Mouse (Mus musculus) G1E-ER4 (cell line): Measurements from ENCODE around the gene Tenm2. TPM values are rescaled to one million over a fixed set of nuclear protein-coding genes. Genes with fewer than 3 reads are reported as not detected.

ENCODE experiments used
- GATA1 ChIP-seq: IDR thresholded peaks from one replicate; pipeline ENCODE4 v1.8.0; 2012; ENCODE audit warnings: low read length, inconsistent platforms
- polyA plus RNA-seq: library from polyadenylated mRNA; stranded (reverse); fragments of >175 nt; gene quantifications from 2 replicates; pipeline ENCODE4 v1.2.3, GENCODE M21; 2012

Gene Tenm2
- polyA plus RNA-seq, 1 experiment = not detected

DNA sequence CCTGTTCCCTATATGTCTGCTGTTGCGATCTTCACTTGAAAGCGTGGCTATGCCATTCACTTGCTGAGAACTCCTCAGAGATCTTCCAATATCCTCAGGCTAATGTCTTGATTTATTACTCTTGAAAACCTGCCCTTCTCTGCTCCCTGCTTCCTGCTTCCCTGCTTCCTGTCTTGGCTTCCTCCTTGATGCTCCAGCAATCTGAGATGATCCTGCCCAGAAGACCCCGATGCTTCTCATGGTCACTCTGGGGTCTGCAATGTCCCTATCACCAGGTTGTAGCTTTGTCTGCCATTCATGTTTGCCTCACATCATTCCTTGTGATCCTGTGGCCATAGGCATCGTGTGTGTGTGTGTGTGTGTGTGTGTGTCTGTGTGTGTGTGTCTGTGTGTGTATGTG is 697.6 kb downstream of the Tenm2 start:
- no peak for TF ChIP-seq GATA1

DNA sequence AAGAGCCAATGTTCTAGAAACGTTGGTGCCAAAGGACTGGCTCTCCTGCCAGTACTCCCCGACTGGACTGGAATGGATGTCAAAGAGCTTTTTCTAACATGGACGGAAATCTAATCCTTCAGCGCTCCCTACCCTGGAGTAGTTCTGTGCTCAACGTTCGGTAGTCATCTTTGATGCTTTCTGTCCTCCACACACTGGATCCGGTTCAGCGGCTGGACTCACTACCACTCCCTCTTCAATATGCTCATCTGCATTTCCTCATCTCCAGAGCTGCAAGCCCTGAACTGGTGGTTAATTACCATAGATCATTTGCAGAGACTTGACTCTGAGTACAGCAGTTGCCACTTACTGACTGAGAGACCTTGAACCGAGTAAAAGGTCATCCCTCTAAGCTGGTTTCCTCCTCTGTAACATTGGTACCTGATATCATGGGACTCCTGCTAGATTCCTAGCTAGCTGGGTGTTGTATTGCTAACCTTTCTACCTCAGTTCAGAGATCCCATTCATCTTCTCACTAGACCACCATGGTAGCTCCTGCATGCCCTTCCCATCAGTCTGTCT is 698.1 kb downstream of the Tenm2 start:
- no peak for TF ChIP-seq GATA1

DNA sequence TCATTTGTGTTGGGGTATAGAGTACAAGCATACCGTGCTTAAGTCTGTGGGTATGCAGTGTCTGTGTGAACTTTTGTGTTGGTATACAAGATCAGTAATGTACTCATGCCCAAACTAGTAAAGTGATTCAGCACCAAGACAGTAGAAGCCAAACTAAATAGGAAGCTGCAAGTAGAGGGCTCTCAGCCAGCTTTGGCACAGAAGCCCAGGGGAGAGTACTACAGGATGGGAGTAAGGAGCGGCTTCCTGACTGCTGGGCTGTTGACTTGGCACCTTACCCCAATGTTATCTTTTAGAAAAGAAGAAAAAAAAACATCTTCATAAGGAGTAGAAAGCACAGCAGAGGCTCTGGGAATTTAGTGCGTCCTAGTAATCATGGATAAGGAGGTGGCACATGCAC is 700.2 kb downstream of the Tenm2 start:
- no peak for TF ChIP-seq GATA1

DNA sequence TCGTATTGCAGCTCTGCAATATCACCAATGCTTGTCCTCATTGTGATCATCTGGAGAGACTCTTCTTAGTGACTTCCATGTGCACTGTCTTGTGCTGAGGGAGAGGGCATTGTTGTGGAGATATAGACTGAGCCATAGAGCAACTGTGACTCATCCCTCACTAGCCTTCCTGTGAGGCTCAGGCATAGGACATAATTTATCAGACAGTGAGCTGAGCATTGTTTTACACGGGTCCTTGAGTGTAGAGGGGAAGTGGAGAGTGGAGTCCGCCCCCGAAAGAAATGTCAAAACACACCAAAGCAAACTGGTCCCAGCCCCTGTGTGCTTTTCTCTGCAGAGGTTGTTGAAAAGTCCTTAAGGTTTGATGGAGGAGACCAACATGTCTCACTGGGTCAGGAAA is 704.1 kb downstream of the Tenm2 start:
- TF ChIP-seq GATA1 = no peak

DNA sequence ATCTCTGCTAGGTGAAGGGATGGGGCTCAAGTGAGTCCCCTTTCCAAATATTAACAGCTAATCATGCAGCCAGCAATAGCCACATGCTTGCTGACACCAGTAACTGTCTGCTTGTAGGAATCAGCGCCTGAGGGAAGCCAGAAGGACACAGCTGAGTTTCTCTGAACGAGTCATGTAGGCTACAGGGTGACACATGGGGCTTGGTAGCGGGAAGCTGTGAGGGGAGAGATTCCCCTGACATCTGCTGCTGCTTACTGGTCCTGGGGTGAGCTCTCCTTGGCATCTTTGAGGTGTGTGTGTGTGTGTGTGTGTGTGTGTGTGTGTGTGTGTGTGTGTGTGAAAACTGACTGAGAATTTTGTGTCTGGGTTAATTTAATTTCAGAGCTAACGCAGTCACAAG is 708.3 kb downstream of the Tenm2 start:
- no peak for TF ChIP-seq GATA1

DNA sequence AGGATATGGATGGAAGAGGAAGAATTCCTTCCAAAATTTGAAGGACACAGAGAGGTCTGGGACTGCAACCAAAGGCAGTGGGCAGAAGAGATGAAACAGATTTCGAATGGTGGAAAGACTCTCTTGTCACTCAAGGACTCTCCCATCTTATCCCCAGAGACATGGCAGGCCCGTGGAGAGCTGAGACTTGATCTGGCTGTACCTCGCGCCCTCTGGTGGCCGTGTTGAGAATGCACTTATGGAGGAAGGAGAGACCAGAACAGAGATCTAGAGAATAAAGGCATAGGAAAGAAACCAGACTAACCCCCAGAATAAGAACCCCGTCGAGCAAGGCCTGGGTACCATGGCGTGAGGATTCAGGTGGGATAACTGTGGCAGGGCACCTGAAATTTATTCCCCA is 709.4 kb downstream of the Tenm2 start:
- TF ChIP-seq GATA1 = no peak

DNA sequence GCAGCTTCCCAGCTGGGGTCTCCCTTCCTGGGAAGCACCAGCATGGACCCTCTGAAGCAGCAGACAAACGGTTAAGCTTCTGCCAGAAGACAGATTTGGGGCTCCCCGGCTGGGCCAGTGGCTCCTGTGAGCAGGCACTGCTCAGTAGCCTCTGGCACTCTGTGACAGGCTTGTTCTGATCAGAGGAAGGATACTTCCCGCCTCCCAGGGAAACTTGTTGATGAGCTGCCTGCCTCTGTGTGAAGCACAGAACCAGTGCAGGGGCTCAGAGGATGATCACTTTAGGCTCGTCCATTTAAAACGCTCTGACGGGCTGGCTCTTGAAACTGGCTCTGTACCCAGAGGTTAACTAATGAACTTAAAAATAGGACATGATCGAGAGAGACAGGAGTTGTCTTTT is 723.3 kb downstream of the Tenm2 start:
- TF ChIP-seq GATA1 = no peak

DNA sequence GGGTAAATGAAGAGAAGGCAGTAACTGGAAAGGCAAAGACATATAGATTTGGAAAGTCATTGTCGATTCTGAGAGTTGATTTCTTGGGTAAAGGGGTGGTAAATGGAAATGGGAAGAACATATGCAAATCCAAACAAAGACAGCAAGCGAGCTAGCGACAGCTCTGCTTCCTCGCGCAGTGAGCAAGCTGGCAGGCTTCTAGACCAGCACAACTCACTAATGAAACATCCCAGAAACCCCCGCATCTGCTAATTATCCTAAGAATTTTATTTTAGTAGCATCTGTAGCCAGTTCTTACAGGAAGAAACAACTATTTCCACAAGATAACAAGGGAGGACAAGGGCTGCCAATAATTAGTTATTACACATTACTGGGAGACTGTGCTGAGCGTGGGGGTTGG is 727.5 kb downstream of the Tenm2 start:
- TF ChIP-seq GATA1 = no peak

DNA sequence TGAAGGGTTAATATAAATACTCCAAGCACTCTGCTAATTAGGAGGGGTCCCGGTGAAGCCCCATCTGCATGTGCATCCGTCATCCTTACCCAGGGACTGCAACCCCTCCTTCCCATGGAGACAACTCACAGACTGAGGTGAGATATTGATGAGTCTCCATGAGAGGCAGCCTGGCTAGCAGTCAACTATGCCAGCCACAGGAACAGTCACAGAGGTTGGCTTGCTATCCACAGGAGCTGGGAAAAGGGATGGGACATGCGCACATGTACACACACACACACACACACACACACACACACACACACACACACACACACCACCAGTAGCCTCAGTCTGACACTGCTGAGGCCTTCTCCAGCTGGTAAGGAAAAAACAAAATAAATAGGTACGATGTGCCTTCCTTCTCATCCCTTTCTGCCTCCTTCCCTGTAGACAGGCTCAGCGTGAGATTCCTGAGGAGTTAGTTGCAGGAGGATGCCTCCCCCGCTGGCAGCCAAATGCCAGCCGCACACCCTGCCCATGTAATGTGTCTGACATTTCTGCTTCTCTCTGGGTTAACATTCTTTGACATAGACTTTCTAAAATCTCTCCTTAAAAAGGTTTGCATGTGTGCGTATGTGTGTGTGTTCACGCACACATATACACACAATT is 740.7 kb downstream of the Tenm2 start:
- TF ChIP-seq GATA1 = no peak

DNA sequence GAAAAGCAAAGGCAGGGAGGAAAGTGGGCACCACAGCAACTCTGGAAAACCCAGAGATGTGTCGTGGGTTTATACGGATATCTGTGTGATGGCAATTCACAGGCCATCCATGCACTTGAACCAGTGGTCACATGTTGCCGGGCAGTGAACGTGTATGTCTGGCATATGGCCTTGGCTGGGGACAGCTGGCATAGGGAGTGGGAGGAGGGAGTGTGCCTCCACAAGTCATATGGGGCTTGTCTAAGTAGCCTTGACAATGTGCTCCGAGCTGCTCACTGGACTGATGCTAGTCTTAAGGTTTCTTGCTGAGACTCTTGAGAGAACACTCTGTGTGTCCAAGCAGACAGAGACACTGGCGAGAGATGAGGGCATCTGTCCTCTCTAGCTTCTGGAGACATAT is 743.5 kb downstream of the Tenm2 start:
- no peak for TF ChIP-seq GATA1

DNA sequence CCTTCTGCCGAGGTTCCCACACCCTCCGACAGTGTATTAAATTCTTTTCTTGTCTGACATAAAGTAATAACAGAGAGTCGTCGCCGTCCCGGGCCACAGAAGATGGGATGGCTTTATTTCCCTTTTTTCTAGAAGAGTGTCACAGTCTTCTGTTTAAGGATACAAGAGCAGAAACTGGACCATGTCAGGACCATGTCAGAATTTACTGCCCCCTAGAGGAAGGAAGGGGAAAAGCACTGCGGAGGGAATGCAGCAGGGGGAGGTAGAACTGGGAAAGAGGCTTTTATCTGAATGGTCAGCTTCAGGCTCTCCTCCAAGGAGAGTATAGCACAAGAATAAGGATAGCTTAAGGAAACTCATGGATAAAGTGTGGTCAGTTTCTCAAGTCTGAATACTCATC is 745.7 kb downstream of the Tenm2 start:
- TF ChIP-seq GATA1 = no peak

DNA sequence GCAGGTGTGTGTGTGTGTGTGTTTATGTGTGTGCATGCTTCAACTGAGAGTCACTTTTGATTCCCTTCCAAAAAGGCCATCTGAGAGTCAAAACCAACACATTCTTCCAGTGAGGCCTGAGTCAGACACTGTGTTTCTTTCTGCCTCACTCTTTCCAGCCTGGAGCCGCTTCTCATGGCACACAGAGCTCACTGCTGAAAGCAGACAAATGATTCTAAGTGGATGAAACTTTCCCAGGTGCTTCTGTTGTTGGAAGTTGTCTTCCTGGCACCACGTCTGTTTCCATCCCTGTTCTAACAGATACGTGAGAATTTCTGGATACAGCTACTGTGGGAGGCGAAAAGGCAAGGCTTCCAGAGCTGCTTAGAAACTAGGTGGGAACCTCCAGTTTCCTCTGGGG is 747.1 kb downstream of the Tenm2 start:
- TF ChIP-seq GATA1 = no peak

DNA sequence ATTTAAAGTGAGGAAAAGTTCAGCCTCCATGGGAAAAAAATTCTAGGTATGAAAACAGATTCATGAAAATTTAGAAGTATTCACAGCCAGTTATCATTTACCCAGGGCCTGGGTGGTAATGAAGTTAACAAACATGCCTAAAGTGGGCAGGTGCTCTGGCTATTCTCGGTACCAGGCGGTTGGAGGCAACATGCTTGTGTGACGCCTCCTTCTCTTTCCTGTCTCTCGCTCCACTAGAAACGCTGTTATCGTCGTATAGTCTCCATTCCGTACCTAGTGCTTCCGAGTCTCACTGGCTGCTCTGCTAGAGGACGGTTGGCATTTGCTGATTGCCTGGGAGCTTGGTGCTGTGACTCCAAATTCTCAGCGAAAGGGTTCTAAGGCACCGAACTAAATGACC is 749.7 kb downstream of the Tenm2 start:
- no peak for TF ChIP-seq GATA1

DNA sequence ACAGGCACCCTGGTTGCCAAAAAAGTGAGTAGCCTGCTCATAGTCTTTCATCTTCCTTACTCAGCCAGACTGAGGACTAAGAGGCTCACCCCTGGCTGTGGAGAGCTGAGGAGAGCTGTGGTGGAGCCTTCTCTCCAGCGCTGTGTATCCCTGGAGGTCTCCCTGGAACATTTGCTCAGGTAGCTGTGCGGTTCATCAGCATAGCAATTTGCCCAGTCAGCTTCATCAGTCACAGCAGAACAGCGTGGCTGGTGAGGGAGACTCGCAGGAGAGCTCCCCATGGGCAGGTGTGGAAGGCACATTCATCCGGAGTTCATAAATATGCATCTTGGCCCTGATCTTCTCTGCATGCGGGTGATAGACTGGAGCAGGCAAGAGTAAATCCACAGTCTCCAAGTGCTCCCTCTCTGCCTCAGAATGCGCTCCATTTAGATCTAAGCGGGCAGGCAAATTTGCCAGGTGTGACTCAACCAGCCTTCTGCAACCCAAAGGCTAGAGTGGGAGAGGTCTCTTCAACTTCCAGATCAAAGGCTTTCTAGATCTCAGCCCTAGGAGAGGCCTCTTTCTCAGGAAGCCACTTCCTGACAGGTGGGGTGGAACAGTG is 751.2 kb downstream of the Tenm2 start:
- no peak for TF ChIP-seq GATA1

DNA sequence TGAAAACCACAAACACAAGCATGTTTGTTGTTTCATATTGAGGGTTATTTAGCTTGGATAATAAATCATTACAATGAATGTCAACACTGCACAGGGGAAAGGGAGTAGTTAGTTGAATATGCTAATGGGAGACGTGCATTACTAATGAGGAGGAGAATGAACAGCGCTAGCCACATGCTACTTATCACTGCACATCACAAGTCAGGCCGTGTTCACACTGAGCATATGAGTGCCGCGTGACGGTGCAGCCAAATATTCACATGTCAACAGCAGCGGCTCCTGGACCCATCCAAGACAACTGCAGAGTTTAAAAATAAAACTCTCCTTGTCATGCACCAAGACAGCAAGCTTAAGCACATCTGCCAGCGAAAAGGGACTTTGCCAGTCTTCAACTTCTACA is 753.6 kb downstream of the Tenm2 start:
- no peak for TF ChIP-seq GATA1

DNA sequence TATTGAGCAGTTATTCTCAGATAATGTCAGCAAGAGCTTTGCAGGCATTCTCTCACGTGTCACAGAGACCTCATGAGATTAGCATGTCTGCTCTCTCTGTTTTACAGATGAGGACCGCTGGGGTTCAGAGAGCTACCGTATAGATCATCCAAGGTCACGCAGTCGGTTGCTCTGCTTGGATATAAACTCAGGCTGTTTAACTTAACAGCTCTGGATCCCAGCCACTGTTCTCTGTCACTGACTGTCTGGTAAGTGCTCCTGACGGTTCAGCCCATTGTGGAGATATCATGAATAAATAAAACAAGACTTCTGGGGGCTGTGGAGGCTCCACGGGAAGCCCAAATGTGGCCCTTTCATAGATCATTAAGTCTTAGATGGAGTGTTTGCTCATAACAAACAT is 754.2 kb downstream of the Tenm2 start:
- no peak for TF ChIP-seq GATA1

DNA sequence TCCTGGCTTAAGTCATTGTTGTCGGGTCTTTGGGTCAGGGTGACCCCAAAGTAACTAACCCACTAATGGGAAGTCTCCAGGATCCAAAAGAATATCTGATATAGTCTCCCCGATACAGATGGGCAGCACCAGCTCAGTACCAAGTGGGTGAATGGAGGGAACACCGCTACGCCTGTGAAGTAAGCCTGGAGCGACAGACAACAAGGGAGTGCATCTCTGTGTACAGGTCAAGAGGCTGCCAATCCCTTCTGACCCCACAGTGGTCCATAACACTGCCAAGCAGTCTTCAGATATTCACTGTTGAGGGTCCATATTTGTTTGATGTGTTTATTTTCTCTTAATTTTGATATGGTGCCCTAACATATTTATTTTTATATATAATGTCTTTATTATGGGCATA is 754.7 kb downstream of the Tenm2 start:
- no peak for TF ChIP-seq GATA1
